Mouse (Mus musculus) olfactory bulb, adult 2 months (tissue): ENCODE data around the gene Gm21887.
"Not testable (repeated sequence)": the region's sequence is repeated elsewhere in the genome, so short reads cannot be mapped to it uniquely, and the experiment has no call there.

Experiments used
- CTCF ChIP-seq: fragments of 200-500 bp; IDR thresholded peaks from 2 replicates; pipeline ENCODE4 v1.5.1; 2012; ENCODE audit warnings: low read depth, mild to moderate bottlenecking, low read length, moderate library complexity; ENCODE audit not compliant: insufficient read depth
- POLR2A ChIP-seq: fragments of 200-500 bp; IDR thresholded peaks from 2 replicates; pipeline ENCODE4 v1.6.1; 2012; ENCODE audit warnings: mild to moderate bottlenecking, low read depth, low read length, moderate library complexity; ENCODE audit not compliant: insufficient read depth

GRCm38 (mm10) chrX:169971562-169971961, 37.9 kb upstream of the Gm21887 start:
- not testable (repeated sequence) for TF ChIP-seq CTCF, POLR2A
